Mouse (Mus musculus) forebrain, embryonic 14.5 days (tissue): ENCODE measurements around the gene Ppm1n. TPM values are rescaled to one million over a fixed set of nuclear protein-coding genes. Genes with fewer than 3 reads are reported as not detected.

Experiments used
- ATAC-seq: fragments of 200-750 bp; cut with Nextera tagmentation; 2 replicates; pipeline ENCODE4 v1.8.0; 2017; ENCODE audit warnings: mild to moderate bottlenecking, moderate library complexity
- DNase-seq: peaks from one replicate; pipeline ENCODE4 v3.0.0-alpha.2; 2015; ENCODE audit warnings: low spot score
- H3K27ac ChIP-seq: fragments of 300-500 bp; sonication (generic); 2 replicates; pipeline ENCODE4 v1.5.1; 2014; ENCODE audit warnings: low read depth, mild to moderate bottlenecking, control low read depth, low read length, moderate library complexity
- H3K27me3 ChIP-seq: fragments of 300-500 bp; sonication (generic); replicated peaks from 2 replicates; pipeline ENCODE4 v1.6.1; 2014; ENCODE audit warnings: low read length, control low read depth, mixed read lengths; ENCODE audit not compliant: control insufficient read depth, insufficient read depth
- H3K36me3 ChIP-seq: fragments of 300-500 bp; sonication (generic); 2 replicates; pipeline ENCODE4 v1.6.1; 2014; ENCODE audit warnings: low read length, control low read depth; ENCODE audit not compliant: control insufficient read depth, insufficient read depth
- H3K4me1 ChIP-seq: fragments of 300-500 bp; sonication (generic); 2 replicates; pipeline ENCODE4 v1.6.1; 2014; ENCODE audit warnings: antibody characterized with exemption, low read length, control low read depth; ENCODE audit not compliant: control insufficient read depth, insufficient read depth
- H3K4me2 ChIP-seq: fragments of 300-500 bp; sonication (generic); 2 replicates; pipeline ENCODE4 v1.6.1; 2014; ENCODE audit warnings: mild to moderate bottlenecking, control low read depth, low read length
- H3K4me3 ChIP-seq: fragments of 300-500 bp; sonication (generic); 2 replicates; pipeline ENCODE4 v1.5.1; 2014; ENCODE audit warnings: low read depth, low read length, control low read depth
- H3K9ac ChIP-seq: fragments of 300-500 bp; sonication (generic); 2 replicates; pipeline ENCODE4 v1.6.1; 2014; ENCODE audit warnings: mild to moderate bottlenecking, low read length, control low read depth, moderate library complexity
- H3K9me3 ChIP-seq: fragments of 300-500 bp; sonication (generic); replicated peaks from 2 replicates; pipeline ENCODE4 v1.6.1; 2016; ENCODE audit warnings: low read length, control low read depth, mixed read lengths; ENCODE audit not compliant: control insufficient read depth
- WGBS: fragments of 180-500 bp; shearing (Covaris S2); extraction: QIAGEN DNeasy Blood & Tissue Kit; methylation state at CpG from one replicate; pipeline ENCODE4 v1.1.7; 2014; 5-methylcytosine and 5-hydroxymethylcytosine counted together
- polyA plus RNA-seq: library from polyadenylated mRNA; unstranded; fragments of >200 nt; fragmentation: Nextera tagmentation; extraction: Ambion mirVana; gene quantifications from 2 replicates; pipeline ENCODE4 v1.2.1, GENCODE M21; 2014

Gene Ppm1n
- polyA plus RNA-seq, 1 experiment from 2014 or later = 0.30 TPM

GRCm38 (mm10) chr7:19246855-19247254, 33.0 kb downstream of the Ppm1n start:
- Histone ChIP-seq H3K9me3 (no peaks in the 10 kb centered on the region), H3K27me3 (no peaks in the 10 kb centered on the region), H3K4me1 (no peaks in the 10 kb centered on the region), H3K4me3 (no peak overlapping the region), H3K9ac (no peak overlapping the region), H3K36me3 (peaks cover 18% of the 10 kb centered on the region), H3K4me2 (no peak overlapping the region), H3K27ac (no peak overlapping the region)
- 85% methylated on average over 1 of the region's 1 CpGs for WGBS
- ATAC-seq (no peak), DNase-seq (no peak)

GRCm38 (mm10) chr7:19245083-19245482, 34.8 kb downstream of the Ppm1n start:
- peaks cover 21% of the 10 kb centered on the region for H3K36me3 ChIP-seq
- H3K4me1 ChIP-seq = no peaks in the 10 kb centered on the region
- no peak overlapping the region for H3K9ac ChIP-seq
- no peaks in the 10 kb centered on the region for H3K9me3 ChIP-seq
- no peaks in the 10 kb centered on the region for H3K27me3 ChIP-seq
- WGBS = 89% methylated on average over 3 of the region's 3 CpGs
- no peak overlapping the region for H3K4me2 ChIP-seq
- ATAC-seq (no peak), DNase-seq (no peak)
- no peak overlapping the region for H3K4me3 ChIP-seq
- no peak overlapping the region for H3K27ac ChIP-seq

- Histone ChIP-seq H3K4me3 (no peak overlapping the region), H3K27me3 (no peaks in the 10 kb centered on the region), H3K27ac (no peak overlapping the region), H3K36me3 (peaks cover 21% of the 10 kb centered on the region), H3K9ac (no peak overlapping the region; the same call in 1 of the 2 replicates), H3K4me2 (no peak overlapping the region), H3K4me1 (no peaks in the 10 kb centered on the region), H3K9me3 (no peaks in the 10 kb centered on the region)
- peak; percentile 23 for DNase-seq
- WGBS = 56% methylated on average over 5 of the region's 5 CpGs
- ATAC-seq = no peak
Observed at GRCm38 (mm10) chr7:19243858-19244257, 36.0 kb downstream of the Ppm1n start.

- Histone ChIP-seq H3K9me3 (no peaks in the 10 kb centered on the region), H3K36me3 (peaks cover 19% of the 10 kb centered on the region), H3K27ac (no peak overlapping the region), H3K4me1 (no peaks in the 10 kb centered on the region), H3K4me3 (no peak overlapping the region), H3K4me2 (no peak overlapping the region), H3K9ac (no peak overlapping the region), H3K27me3 (no peaks in the 10 kb centered on the region)
- 90% methylated on average over 1 of the region's 1 CpGs for WGBS
- DNase-seq (no peak), ATAC-seq (no peak)
Observed at GRCm38 (mm10) chr7:19242005-19242404, 37.9 kb downstream of the Ppm1n start.

GRCm38 (mm10) chr7:19240905-19241463, 38.9 kb downstream of the Ppm1n start:
- no peak for DNase-seq
- Histone ChIP-seq H3K9ac (no peak overlapping the region), H3K4me1 (no peaks in the 10 kb centered on the region)

GRCm38 (mm10) chr7:19239986-19240385, 39.9 kb downstream of the Ppm1n start:
- Histone ChIP-seq H3K9ac (no peak overlapping the region), H3K36me3 (peaks cover 8% of the 10 kb centered on the region), H3K4me1 (no peaks in the 10 kb centered on the region), H3K9me3 (no peaks in the 10 kb centered on the region), H3K4me3 (no peak overlapping the region), H3K27me3 (no peaks in the 10 kb centered on the region), H3K4me2 (no peak overlapping the region), H3K27ac (no peak overlapping the region)
- ATAC-seq (no peak), DNase-seq (no peak)
- WGBS = 61% methylated on average over 2 of the region's 4 CpGs

More at GRCm38 (mm10) chr7:19240905-19241463, 38.9 kb downstream of the Ppm1n start:
- Histone ChIP-seq H3K27ac (no peak overlapping the region), H3K9me3 (no peaks in the 10 kb centered on the region), H3K36me3 (peaks cover 18% of the 10 kb centered on the region), H3K4me3 (no peak overlapping the region), H3K27me3 (no peaks in the 10 kb centered on the region), H3K4me2 (no peak overlapping the region)
- ATAC-seq = no peak
- WGBS = 83% methylated on average over 8 of the region's 8 CpGs

- ATAC-seq = peak; percentile 95
- H3K9ac ChIP-seq = no peak overlapping the region
- no peak overlapping the region; the same call in 1 of the 2 replicates for H3K27ac ChIP-seq
Observed at GRCm38 (mm10) chr7:19239423-19239822, 40.4 kb downstream of the Ppm1n start.

GRCm38 (mm10) chr7:19238344-19238743, 41.5 kb downstream of the Ppm1n start:
- Histone ChIP-seq H3K27ac (no peak overlapping the region), H3K4me3 (no peak overlapping the region), H3K4me1 (no peaks in the 10 kb centered on the region), H3K4me2 (no peak overlapping the region), H3K9me3 (no peaks in the 10 kb centered on the region), H3K9ac (no peak overlapping the region), H3K36me3 (0 out of 2 replicates have a peak, but pooled peaks cover 4% of the 10 kb centered on the region), H3K27me3 (no peaks in the 10 kb centered on the region)
- 96% methylated on average over 4 of the region's 4 CpGs for WGBS
- ATAC-seq (no peak), DNase-seq (no peak)

More at GRCm38 (mm10) chr7:19239423-19239822, 40.4 kb downstream of the Ppm1n start:
- H3K36me3 ChIP-seq = peaks cover 4% of the 10 kb centered on the region; the same call in 1 of the 2 replicates
- DNase-seq = peak; percentile 92
- H3K4me3 ChIP-seq = no peak overlapping the region
- no peaks in the 10 kb centered on the region for H3K9me3 ChIP-seq
- no peaks in the 10 kb centered on the region for H3K27me3 ChIP-seq
- no peak overlapping the region for H3K4me2 ChIP-seq
- H3K4me1 ChIP-seq = no peaks in the 10 kb centered on the region
- 0% methylated on average over 1 of the region's 1 CpGs for WGBS

GRCm38 (mm10) chr7:19236411-19236810, 43.5 kb downstream of the Ppm1n start:
- Histone ChIP-seq H3K27ac (no peak overlapping the region), H3K9ac (no peak overlapping the region), H3K36me3 (0 out of 2 replicates have a peak, but pooled peaks cover 4% of the 10 kb centered on the region), H3K9me3 (no peaks in the 10 kb centered on the region), H3K4me1 (no peaks in the 10 kb centered on the region), H3K4me2 (no peak overlapping the region), H3K4me3 (no peak overlapping the region), H3K27me3 (no peaks in the 10 kb centered on the region)
- no peak for DNase-seq
- 74% methylated on average over 2 of the region's 2 CpGs for WGBS
- ATAC-seq = no peak
